Mouse (Mus musculus): ENCODE results near the gene Aldh3a2. TPM values are rescaled to one million over a fixed set of nuclear protein-coding genes. Genes with fewer than 3 reads are reported as not detected.

The Aldh3a2 gene
- polyA plus RNA-seq, 1 experiment from 2014 or later: 52.2 TPM

DNA sequence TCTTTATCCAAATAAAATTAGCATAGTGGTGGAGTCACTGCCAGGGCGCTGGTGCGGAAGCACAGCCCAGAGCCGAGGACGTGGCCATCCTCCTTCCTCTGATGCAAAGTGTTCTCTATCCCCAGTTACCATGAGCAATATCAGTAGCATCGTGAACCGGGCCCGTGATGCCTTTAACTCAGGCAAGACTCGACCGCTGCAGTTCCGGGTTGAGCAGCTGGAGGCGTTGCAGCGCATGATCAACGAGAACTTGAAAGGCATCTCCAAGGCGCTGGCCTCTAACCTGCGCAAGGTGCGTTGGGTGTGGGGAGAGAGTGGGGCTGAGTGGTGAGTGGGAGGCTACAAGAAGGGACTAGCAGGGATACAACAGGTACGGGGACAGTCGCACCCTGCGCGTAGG, 55.2 kb downstream of the Aldh3a2 start:
- Histone ChIP-seq H3K9ac (ENCODE audit: low read length) (no peak overlapping the region), H3K27me3 (ENCODE audit: control insufficient read depth, insufficient read depth, low read length) (peaks cover 2% of the 10 kb centered on the region; the same call in 1 of the 2 replicates), H3K27ac (ENCODE audit: low read length) (no peak overlapping the region), H3K4me1 (ENCODE audit: control insufficient read depth, insufficient read depth, low read length) (peaks cover 3% of the 10 kb centered on the region; the same call in 1 of the 2 replicates), H3K36me3 (ENCODE audit: control insufficient read depth, insufficient read depth, low read length) (no peaks in the 10 kb centered on the region), H3K4me3 (replicated peaks; ENCODE audit: low read length) (no peak overlapping the region), H3K9me3 (replicated peaks; ENCODE audit: control insufficient read depth, low read length) (no peaks in the 10 kb centered on the region), H3K4me2 (ENCODE audit: low read depth, low read length) (no peak overlapping the region)
- WGBS: 35% methylated on average over 20 of the region's 20 CpGs
- ATAC-seq (ENCODE audit: insufficient read depth, low FRiP score): no peak

DNA sequence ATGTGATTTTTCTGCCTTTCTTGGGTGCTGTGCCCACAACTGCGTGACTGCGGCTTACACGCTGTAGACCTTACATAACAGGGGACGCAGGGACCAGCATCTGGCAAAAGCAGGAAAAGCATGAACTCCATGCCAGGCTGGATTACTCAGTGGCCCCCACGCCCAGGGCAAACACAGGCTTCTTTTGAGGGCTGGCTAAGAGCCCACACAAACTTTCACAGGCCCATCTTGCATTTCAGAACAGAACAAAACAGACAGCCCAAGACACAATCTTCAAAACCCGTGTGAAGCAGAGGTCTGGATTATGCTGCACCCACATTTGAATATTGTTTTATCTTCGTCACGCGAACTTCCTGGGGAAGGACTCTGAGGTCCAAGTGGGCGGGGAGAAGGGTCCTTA, 58.9 kb downstream of the Aldh3a2 start:
- Histone ChIP-seq H3K9ac (ENCODE audit: low read length) (no peak overlapping the region), H3K27me3 (ENCODE audit: control insufficient read depth, insufficient read depth, low read length) (peaks cover 2% of the 10 kb centered on the region; the same call in 1 of the 2 replicates), H3K36me3 (ENCODE audit: control insufficient read depth, insufficient read depth, low read length) (no peaks in the 10 kb centered on the region), H3K4me1 (ENCODE audit: control insufficient read depth, insufficient read depth, low read length) (peaks cover 3% of the 10 kb centered on the region; the same call in 1 of the 2 replicates), H3K4me2 (ENCODE audit: low read depth, low read length) (no peak overlapping the region), H3K4me3 (replicated peaks; ENCODE audit: low read length) (no peak overlapping the region), H3K27ac (ENCODE audit: low read length) (no peak overlapping the region), H3K9me3 (replicated peaks; ENCODE audit: control insufficient read depth, low read length) (no peaks in the 10 kb centered on the region)
- 61% methylated on average over 10 of the region's 10 CpGs for WGBS
- no peak for ATAC-seq (ENCODE audit: insufficient read depth, low FRiP score)

DNA sequence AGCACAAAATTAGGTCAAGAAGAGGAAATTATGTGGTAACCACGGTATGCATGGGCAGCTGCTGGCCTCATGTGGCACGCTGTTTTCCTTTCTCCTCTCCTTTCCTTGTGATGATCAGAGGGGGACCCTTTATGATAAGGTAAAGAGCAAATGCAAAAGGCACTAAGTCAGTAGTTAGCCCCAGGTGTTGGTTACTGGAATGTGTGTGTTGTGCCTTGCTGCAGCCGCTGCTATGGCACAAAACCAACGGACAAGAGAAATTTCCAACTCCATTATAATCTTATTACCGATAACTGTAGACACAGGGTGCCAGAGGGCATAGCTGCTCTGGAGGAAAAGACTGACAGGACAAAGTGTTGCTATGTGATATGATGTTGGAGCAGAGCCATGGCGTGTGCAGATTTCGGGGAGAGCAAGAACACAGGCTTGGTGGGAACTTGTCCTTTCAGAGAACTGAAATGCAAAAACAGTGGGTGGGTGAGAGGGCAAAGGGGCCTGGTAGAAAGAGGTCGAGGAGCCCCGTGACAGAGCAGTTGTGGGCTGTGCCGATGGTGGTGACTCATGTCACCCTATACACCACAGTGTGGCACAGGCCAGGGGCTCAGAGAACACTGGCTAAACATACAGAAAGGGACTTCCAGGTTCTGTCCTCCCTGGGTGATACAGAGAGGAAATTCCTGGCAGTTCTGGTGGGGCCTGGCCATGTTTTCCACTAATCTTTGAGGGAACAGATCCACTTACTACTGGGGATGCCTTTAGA, 59.6 kb downstream of the Aldh3a2 start, which contains the start of gene Aldh3a1:
Gene Aldh3a1 (plus strand): TSS at position 51 of the 760 bp plus-strand sequence.
- no peak for ATAC-seq (ENCODE audit: insufficient read depth, low FRiP score)
- Histone ChIP-seq H3K27me3 (ENCODE audit: control insufficient read depth, insufficient read depth, low read length) (peaks cover 2% of the 10 kb centered on the region; the same call in 1 of the 2 replicates), H3K4me2 (ENCODE audit: low read depth, low read length) (no peak within 1 kb of the TSS), H3K9ac (ENCODE audit: low read length) (no peak within 1 kb of the TSS), H3K9me3 (replicated peaks; ENCODE audit: control insufficient read depth, low read length) (no peaks in the 10 kb centered on the region), H3K4me3 (replicated peaks; ENCODE audit: low read length) (no peak within 1 kb of the TSS), H3K4me1 (ENCODE audit: control insufficient read depth, insufficient read depth, low read length) (peaks cover 3% of the 10 kb centered on the region; the same call in 1 of the 2 replicates), H3K36me3 (ENCODE audit: control insufficient read depth, insufficient read depth, low read length) (no peaks in the 10 kb centered on the region), H3K27ac (ENCODE audit: low read length) (no peak within 1 kb of the TSS)
- WGBS: 65% methylated on average over 10 of the region's 10 CpGs

DNA sequence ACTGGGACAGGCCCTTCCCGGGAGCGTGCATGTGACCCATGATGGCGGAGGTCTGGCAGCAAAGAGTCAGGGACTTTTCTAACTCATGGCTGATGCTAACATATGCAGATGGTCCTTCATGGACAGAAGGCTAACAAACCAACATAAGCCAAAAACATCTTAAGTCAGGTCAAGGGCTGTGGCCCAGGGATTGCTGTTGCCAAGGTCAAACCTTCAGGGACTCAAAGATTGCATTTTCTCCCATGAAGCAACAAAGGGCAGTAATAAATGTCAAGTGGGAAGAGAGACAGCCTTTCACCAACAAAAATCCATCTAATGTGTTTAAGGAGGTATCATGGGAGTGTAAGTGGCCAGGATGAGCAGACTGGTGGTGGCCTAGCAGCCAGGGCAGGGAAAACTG, 61.1 kb downstream of the Aldh3a2 start:
- ATAC-seq (ENCODE audit: insufficient read depth, low FRiP score): no peak
- Histone ChIP-seq H3K27me3 (ENCODE audit: control insufficient read depth, insufficient read depth, low read length) (no peaks in the 10 kb centered on the region), H3K4me2 (ENCODE audit: low read depth, low read length) (no peak overlapping the region), H3K4me3 (replicated peaks; ENCODE audit: low read length) (no peak overlapping the region), H3K27ac (ENCODE audit: low read length) (no peak overlapping the region), H3K36me3 (ENCODE audit: control insufficient read depth, insufficient read depth, low read length) (no peaks in the 10 kb centered on the region), H3K4me1 (ENCODE audit: control insufficient read depth, insufficient read depth, low read length) (peaks cover 3% of the 10 kb centered on the region; the same call in 1 of the 2 replicates), H3K9me3 (replicated peaks; ENCODE audit: control insufficient read depth, low read length) (no peaks in the 10 kb centered on the region), H3K9ac (ENCODE audit: low read length) (no peak overlapping the region)
- WGBS: 92% methylated on average over 3 of the region's 3 CpGs

DNA sequence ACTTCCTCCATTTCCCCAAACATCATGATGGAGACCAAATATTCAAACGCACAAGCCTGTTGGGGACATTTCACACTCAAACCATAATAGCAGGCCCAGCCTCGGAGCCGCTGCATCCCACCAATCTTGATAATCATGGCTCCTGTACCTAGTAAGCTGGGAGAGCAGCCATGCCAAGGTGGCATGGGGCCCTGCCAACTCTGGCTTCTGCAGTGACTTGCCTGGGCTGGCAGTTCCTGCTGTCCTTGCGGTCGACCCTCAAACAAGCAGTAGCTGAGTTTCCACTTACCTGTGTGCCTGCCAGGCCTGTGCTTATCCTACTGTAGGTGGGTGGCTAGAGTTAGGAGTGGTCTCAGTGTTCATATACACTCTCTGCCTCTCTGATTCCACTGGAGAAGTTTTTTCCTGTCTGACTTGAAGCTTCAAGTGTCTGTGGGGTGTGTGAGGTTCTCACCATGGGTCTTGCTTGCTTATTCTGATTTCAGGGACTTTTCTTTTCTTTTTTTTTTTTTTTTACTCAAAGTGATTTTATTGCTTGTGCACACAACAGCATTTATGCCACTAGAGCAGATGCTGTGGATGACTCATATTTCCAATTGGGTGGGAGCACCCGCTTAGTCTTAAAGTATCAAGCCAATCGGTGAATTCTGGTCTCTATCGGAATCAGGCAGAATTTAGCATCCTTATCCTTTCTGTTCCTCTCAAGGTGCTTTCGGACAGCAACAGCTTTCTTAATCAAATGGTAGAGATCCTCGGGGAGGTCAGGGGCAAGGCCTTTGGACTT, 61.9 kb downstream of the Aldh3a2 start:
- Histone ChIP-seq H3K4me3 (replicated peaks; ENCODE audit: low read length) (no peak overlapping the region), H3K27ac (ENCODE audit: low read length) (no peak overlapping the region), H3K4me1 (ENCODE audit: control insufficient read depth, insufficient read depth, low read length) (peaks cover 3% of the 10 kb centered on the region; the same call in 1 of the 2 replicates), H3K4me2 (ENCODE audit: low read depth, low read length) (no peak overlapping the region), H3K9me3 (replicated peaks; ENCODE audit: control insufficient read depth, low read length) (no peaks in the 10 kb centered on the region), H3K36me3 (ENCODE audit: control insufficient read depth, insufficient read depth, low read length) (no peaks in the 10 kb centered on the region), H3K27me3 (ENCODE audit: control insufficient read depth, insufficient read depth, low read length) (no peaks in the 10 kb centered on the region), H3K9ac (ENCODE audit: low read length) (no peak overlapping the region)
- no peak for ATAC-seq (ENCODE audit: insufficient read depth, low FRiP score)
- WGBS: 91% methylated on average over 9 of the region's 10 CpGs

DNA sequence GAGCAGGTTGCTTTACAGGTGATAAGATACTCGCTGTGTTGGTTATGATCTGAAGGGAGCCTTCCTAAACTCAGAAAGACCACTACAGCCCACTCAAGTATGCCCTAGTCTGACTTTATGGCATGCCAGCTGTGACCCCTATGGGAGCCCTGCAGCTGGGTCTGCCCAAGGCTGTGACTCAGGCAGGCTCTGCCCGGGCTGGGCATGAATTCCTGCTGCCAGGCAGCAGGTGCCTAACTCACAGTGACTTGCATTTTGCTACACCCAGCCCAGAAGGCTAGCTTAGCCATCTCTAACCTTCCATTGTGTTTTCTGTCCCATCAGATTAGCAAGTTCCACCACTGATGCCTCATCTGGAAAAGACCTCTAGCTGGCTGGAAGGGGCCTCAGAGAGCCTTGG, 64.5 kb downstream of the Aldh3a2 start:
- no peak overlapping the region for H3K4me3 ChIP-seq (replicated peaks; ENCODE audit: low read length)
- 80% methylated on average over 2 of the region's 2 CpGs for WGBS
- H3K27ac ChIP-seq (ENCODE audit: low read length): no peak overlapping the region
- no peaks in the 10 kb centered on the region for H3K36me3 ChIP-seq (ENCODE audit: control insufficient read depth, insufficient read depth, low read length)
- H3K4me1 ChIP-seq (ENCODE audit: control insufficient read depth, insufficient read depth, low read length): peaks cover 4% of the 10 kb centered on the region
- H3K27me3 ChIP-seq (ENCODE audit: control insufficient read depth, insufficient read depth, low read length): no peaks in the 10 kb centered on the region
- H3K9ac ChIP-seq (ENCODE audit: low read length): no peak overlapping the region
- no peaks in the 10 kb centered on the region for H3K9me3 ChIP-seq (replicated peaks; ENCODE audit: control insufficient read depth, low read length)
- no peak for ATAC-seq (ENCODE audit: insufficient read depth, low FRiP score)
- no peak overlapping the region for H3K4me2 ChIP-seq (ENCODE audit: low read depth, low read length)

DNA sequence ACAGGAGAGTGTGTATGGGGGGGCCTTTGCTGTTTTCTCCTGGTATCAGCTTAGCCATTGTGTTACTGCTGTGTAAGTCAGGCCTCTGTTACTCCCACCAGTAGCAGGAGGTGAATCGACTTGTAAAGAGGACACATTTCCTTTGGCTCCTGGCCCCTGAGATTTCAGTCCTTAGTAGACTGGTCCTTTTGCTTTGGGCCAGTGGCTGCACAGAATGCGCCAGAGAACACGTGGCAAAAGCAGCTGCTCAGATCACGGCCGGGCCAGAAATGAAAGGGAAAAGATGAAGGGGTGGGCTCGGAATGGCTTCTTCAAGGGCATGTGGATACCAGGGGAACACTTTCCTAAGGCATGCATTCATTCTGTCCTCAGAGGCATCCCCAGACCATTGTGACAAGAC, 65.1 kb downstream of the Aldh3a2 start:
- no peak overlapping the region for H3K9ac ChIP-seq (ENCODE audit: low read length)
- no peaks in the 10 kb centered on the region for H3K9me3 ChIP-seq (replicated peaks; ENCODE audit: control insufficient read depth, low read length)
- H3K27me3 ChIP-seq (ENCODE audit: control insufficient read depth, insufficient read depth, low read length): no peaks in the 10 kb centered on the region
- peaks cover 4% of the 10 kb centered on the region for H3K4me1 ChIP-seq (ENCODE audit: control insufficient read depth, insufficient read depth, low read length)
- no peak for ATAC-seq (ENCODE audit: insufficient read depth, low FRiP score)
- H3K4me2 ChIP-seq (ENCODE audit: low read depth, low read length): no peak overlapping the region
- H3K27ac ChIP-seq (ENCODE audit: low read length): no peak overlapping the region
- no peak overlapping the region for H3K4me3 ChIP-seq (replicated peaks; ENCODE audit: low read length)
- no peaks in the 10 kb centered on the region for H3K36me3 ChIP-seq (ENCODE audit: control insufficient read depth, insufficient read depth, low read length)
- 80% methylated on average over 6 of the region's 6 CpGs for WGBS

DNA sequence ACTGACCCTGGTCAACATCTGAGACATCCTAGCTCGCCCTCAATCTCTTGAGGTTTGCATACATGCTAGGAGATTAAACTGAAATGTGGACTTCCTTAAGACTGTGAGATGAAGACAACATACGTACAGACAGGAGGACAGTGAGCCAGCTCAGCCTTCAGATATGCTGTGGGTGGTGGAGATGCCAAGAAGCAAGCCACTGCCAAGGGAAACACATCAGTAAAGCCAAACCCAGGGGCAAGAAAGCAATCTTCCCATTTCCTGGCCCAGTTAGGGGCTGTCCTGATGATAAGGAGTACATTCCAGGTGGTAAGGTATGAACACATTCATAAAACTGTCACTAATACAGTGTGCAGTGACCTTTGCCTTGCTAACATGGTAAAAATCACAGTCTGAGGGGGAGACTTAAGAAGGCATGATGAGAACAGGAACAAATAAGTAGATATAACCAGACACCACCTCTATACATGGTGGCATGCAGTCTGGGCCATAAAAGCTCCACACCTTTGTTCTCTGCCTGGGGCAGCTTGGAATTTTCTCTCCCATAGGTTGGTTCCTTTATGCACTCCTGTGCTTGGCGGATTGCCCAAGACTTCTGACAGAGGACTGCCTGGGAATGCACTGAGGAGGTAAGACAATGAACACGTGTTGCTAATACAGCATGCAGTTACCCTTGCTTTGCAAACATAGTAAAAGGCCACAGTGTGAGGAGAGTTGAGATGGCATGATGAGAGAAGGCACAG, 67.5 kb downstream of the Aldh3a2 start:
- WGBS: 64% methylated on average over 4 of the region's 4 CpGs
- Histone ChIP-seq H3K36me3 (ENCODE audit: control insufficient read depth, insufficient read depth, low read length) (no peaks in the 10 kb centered on the region), H3K4me2 (ENCODE audit: low read depth, low read length) (no peak overlapping the region), H3K9ac (ENCODE audit: low read length) (no peak overlapping the region), H3K4me1 (ENCODE audit: control insufficient read depth, insufficient read depth, low read length) (peaks cover 4% of the 10 kb centered on the region), H3K27me3 (ENCODE audit: control insufficient read depth, insufficient read depth, low read length) (no peaks in the 10 kb centered on the region), H3K4me3 (replicated peaks; ENCODE audit: low read length) (no peak overlapping the region), H3K9me3 (replicated peaks; ENCODE audit: control insufficient read depth, low read length) (no peaks in the 10 kb centered on the region), H3K27ac (ENCODE audit: low read length) (peak overlapping the region; percentile 9; the same call in 1 of the 2 replicates)
- ATAC-seq (ENCODE audit: insufficient read depth, low FRiP score): peak; percentile 44; the same call in 1 of the 2 replicates
